Mouse (Mus musculus): ENCODE measurements around the gene Rbfox1. TPM values are rescaled to one million over a fixed set of nuclear protein-coding genes. Genes with fewer than 3 reads are reported as not detected.

Gene Rbfox1
- total and polyA plus RNA-seq, 3 experiments: not detected

GRCm38 (mm10) chr16:6032563-6032962 is 147.4 kb downstream of the Rbfox1 start:
- TF ChIP-seq CTCF (IDR thresholded peaks at IDR 0.05 in 2 of 3, conservative IDR thresholded peaks at IDR 0.05 in 1 of 3; ENCODE audit: control insufficient read depth in 1 of 3, insufficient read depth in 1 of 3, low read depth in 2 of 3, low read length in 3 of 3, poor library complexity in 1 of 3, severe bottlenecking in 1 of 3) (no peak), SMC3 (IDR thresholded peaks at IDR 0.05; ENCODE audit: low read depth, low read length) (no peak), TCF12 (IDR thresholded peaks at IDR 0.05; ENCODE audit: low read depth, low read length) (no peak), GATA1 (IDR thresholded peaks at IDR 0.05; ENCODE audit: low read depth, low read length) (no peak), CHD1 (IDR thresholded peaks at IDR 0.05; ENCODE audit: low read depth, low read length) (no peak), RAD21 (IDR thresholded peaks at IDR 0.05; ENCODE audit: low read depth, low read length) (no peak), SIN3A (IDR thresholded peaks at IDR 0.05; ENCODE audit: low read length) (no peak), ZMIZ1 (IDR thresholded peaks at IDR 0.05; ENCODE audit: low read depth, low read length) (no peak), MAFK (IDR thresholded peaks at IDR 0.05; ENCODE audit: borderline replicate concordance, low read depth, low read length) (no peak), RCOR1 (IDR thresholded peaks at IDR 0.05; ENCODE audit: low read depth, low read length) (no peak), GABPA (IDR thresholded peaks at IDR 0.05; ENCODE audit: low read depth, low read length) (no peak), NELFE (IDR thresholded peaks at IDR 0.05; ENCODE audit: low read depth, low read length) (no peak), HCFC1 (IDR thresholded peaks at IDR 0.05; ENCODE audit: low read depth, low read length) (no peak), BHLHE40 (IDR thresholded peaks at IDR 0.05; ENCODE audit: borderline replicate concordance, low read depth, low read length) (no peak)
- H3K9ac ChIP-seq (ENCODE audit: control insufficient read depth, low read depth, low read length, poor library complexity, severe bottlenecking): no peak overlapping the region
- no peaks in the 10 kb centered on the region for H3K4me1 ChIP-seq (ENCODE audit: control insufficient read depth in 1 of 2, insufficient read depth in 2 of 2, low read length in 2 of 2)
- no peaks in the 10 kb centered on the region for H3K27me3 ChIP-seq (ENCODE audit: control insufficient read depth in 1 of 2, insufficient read depth in 2 of 2, low read length in 2 of 2)
- no peaks in the 10 kb centered on the region for H3K9me3 ChIP-seq (replicated peaks; ENCODE audit: insufficient read depth, low read length)
- no peaks in the 10 kb centered on the region for H3K36me3 ChIP-seq (ENCODE audit: control insufficient read depth in 1 of 2, insufficient read depth in 2 of 2, low read length in 2 of 2)
- DNase-seq (ENCODE audit: low read depth, low spot score): no peak
- no peak overlapping the region for H3K4me3 ChIP-seq (ENCODE audit: control insufficient read depth in 1 of 2, insufficient read depth in 1 of 2, low read depth in 2 of 2, low read length in 2 of 2)
- H3K79me2 ChIP-seq (ENCODE audit: control insufficient read depth, insufficient read depth, low read length, poor library complexity): no peaks in the 10 kb centered on the region
- no peak overlapping the region for H3K27ac ChIP-seq (ENCODE audit: control insufficient read depth, low read depth, low read length)

- Histone ChIP-seq H3K9ac (ENCODE audit: control insufficient read depth, low read depth, low read length, poor library complexity, severe bottlenecking) (no peak overlapping the region), H3K9me3 (replicated peaks; ENCODE audit: insufficient read depth, low read length) (no peaks in the 10 kb centered on the region), H3K4me1 (ENCODE audit: control insufficient read depth in 1 of 2, insufficient read depth in 2 of 2, low read length in 2 of 2) (no peaks in the 10 kb centered on the region), H3K36me3 (ENCODE audit: control insufficient read depth in 1 of 2, insufficient read depth in 2 of 2, low read length in 2 of 2) (no peaks in the 10 kb centered on the region), H3K27me3 (ENCODE audit: control insufficient read depth in 1 of 2, insufficient read depth in 2 of 2, low read length in 2 of 2) (no peaks in the 10 kb centered on the region), H3K27ac (ENCODE audit: control insufficient read depth, low read depth, low read length) (no peak overlapping the region), H3K79me2 (ENCODE audit: control insufficient read depth, insufficient read depth, low read length, poor library complexity) (no peaks in the 10 kb centered on the region), H3K4me3 (ENCODE audit: control insufficient read depth in 1 of 2, insufficient read depth in 1 of 2, low read depth in 2 of 2, low read length in 2 of 2) (no peak overlapping the region)
- no peak for DNase-seq (ENCODE audit: low read depth, low spot score)
- TF ChIP-seq MXI1 (IDR thresholded peaks at IDR 0.05; ENCODE audit: low read depth, low read length): no peak
- TF ChIP-seq RAD21 (IDR thresholded peaks at IDR 0.05; ENCODE audit: low read depth, low read length): no peak
- TF ChIP-seq GATA1 (IDR thresholded peaks at IDR 0.05; ENCODE audit: low read depth, low read length): no peak
- no peak for TF ChIP-seq ZC3H11A (IDR thresholded peaks at IDR 0.05; ENCODE audit: low read depth, low read length)
- TF ChIP-seq E2F4 (IDR thresholded peaks at IDR 0.05; ENCODE audit: borderline replicate concordance, low read depth, low read length): no peak
- no peak for TF ChIP-seq TCF12 (IDR thresholded peaks at IDR 0.05; ENCODE audit: low read depth, low read length)
- TF ChIP-seq MAFK (IDR thresholded peaks at IDR 0.05; ENCODE audit: borderline replicate concordance, low read depth, low read length): no peak
- TF ChIP-seq GABPA (IDR thresholded peaks at IDR 0.05; ENCODE audit: low read depth, low read length): no peak
- no peak for TF ChIP-seq BHLHE40 (IDR thresholded peaks at IDR 0.05; ENCODE audit: borderline replicate concordance, low read depth, low read length)
- TF ChIP-seq MEF2A (IDR thresholded peaks at IDR 0.05; ENCODE audit: extremely low read depth, insufficient replicate concordance, low read depth, low read length, poor library complexity, severe bottlenecking): no peak
- no peak for TF ChIP-seq RCOR1 (IDR thresholded peaks at IDR 0.05; ENCODE audit: low read depth, low read length)
- no peak for TF ChIP-seq USF1 (IDR thresholded peaks at IDR 0.05; ENCODE audit: low read depth, low read length)
- TF ChIP-seq ELF1 (IDR thresholded peaks at IDR 0.05; ENCODE audit: low read depth, low read length): no peak
- no peak for TF ChIP-seq CHD1 (IDR thresholded peaks at IDR 0.05; ENCODE audit: low read depth, low read length)
- no peak for TF ChIP-seq TBP (IDR thresholded peaks at IDR 0.05; ENCODE audit: low read depth, low read length)
- no peak for TF ChIP-seq POLR2AphosphoS5 (IDR thresholded peaks at IDR 0.05; ENCODE audit: borderline replicate concordance, low read depth, low read length)
- no peak for TF ChIP-seq MYB (IDR thresholded peaks at IDR 0.05; ENCODE audit: low read depth, low read length)
- TF ChIP-seq ZNF384 (IDR thresholded peaks at IDR 0.05; ENCODE audit: low read depth, low read length): no peak
- TF ChIP-seq CTCF (IDR thresholded peaks at IDR 0.05 in 2 of 3, conservative IDR thresholded peaks at IDR 0.05 in 1 of 3; ENCODE audit: control insufficient read depth in 1 of 3, insufficient read depth in 1 of 3, low read depth in 2 of 3, low read length in 3 of 3, poor library complexity in 1 of 3, severe bottlenecking in 1 of 3): no peak
- TF ChIP-seq MAX (IDR thresholded peaks at IDR 0.05; ENCODE audit: low read length): no peak
Observed at GRCm38 (mm10) chr16:6034876-6035275, 149.7 kb downstream of the Rbfox1 start.
